Mouse (Mus musculus): Measurements from ENCODE around the gene Ndufv3.

The Ndufv3 gene

GRCm38 (mm10) chr17:31574662-31575061, 54.7 kb downstream of the Ndufv3 start:
- in situ Hi-C loops (cut with MboI; ENCODE audit: low pct_unique_long_range_greater_than_20kb in 1 of 2, low sequenced_read_pairs in 2 of 2, unreplicated experiment in 1 of 2), result no loop called here

- in situ Hi-C loops (cut with MboI; ENCODE audit: low pct_unique_long_range_greater_than_20kb in 1 of 2, low sequenced_read_pairs in 2 of 2, unreplicated experiment in 1 of 2), result no loop called here
Observed at GRCm38 (mm10) chr17:31576394-31577175, 56.7 kb downstream of the Ndufv3 start.

- in situ Hi-C loops (cut with MboI; ENCODE audit: low pct_unique_long_range_greater_than_20kb in 1 of 2, low sequenced_read_pairs in 2 of 2, unreplicated experiment in 1 of 2), result no loop called here
Observed at GRCm38 (mm10) chr17:31580344-31580743, 60.4 kb downstream of the Ndufv3 start.
